Mouse (Mus musculus) cerebellum, adult 2 months (tissue): ENCODE measurements around the gene Tbl1xr1.

ENCODE experiments used
- CTCF ChIP-seq: fragments of 200-500 bp; IDR thresholded peaks from 2 replicates; pipeline ENCODE4 v1.5.1; 2011; ENCODE audit warnings: low read depth, mild to moderate bottlenecking, control low read depth, low read length, moderate library complexity, borderline replicate concordance; ENCODE audit not compliant: insufficient read depth
- POLR2A ChIP-seq: fragments of 200-500 bp; IDR thresholded peaks from 2 replicates; pipeline ENCODE4 v1.6.1; 2011; ENCODE audit warnings: low read length, control low read depth, borderline replicate concordance; ENCODE audit not compliant: insufficient read depth

- TF ChIP-seq CTCF = no peak
- TF ChIP-seq POLR2A = no peak
Observed at GRCm38 (mm10) chr3:22084222-22084996, 8.0 kb downstream of the Tbl1xr1 start.
